Mouse (Mus musculus) forebrain, postnatal 0 days (tissue): ENCODE measurements around the gene Rasgef1b. TPM values are rescaled to one million over a fixed set of nuclear protein-coding genes. Genes with fewer than 3 reads are reported as not detected.

ENCODE experiments used
- ATAC-seq: fragments of 200-750 bp; cut with Nextera tagmentation; 2 replicates; pipeline ENCODE4 v1.8.0; 2017; ENCODE audit warnings: mild to moderate bottlenecking, moderate library complexity
- DNase-seq: peaks from one replicate; pipeline ENCODE4 v3.0.0-alpha.2; 2015
- H3K27ac ChIP-seq: fragments of 300-500 bp; sonication (generic); 2 replicates; pipeline ENCODE4 v1.5.1; 2014; ENCODE audit warnings: low read depth, mild to moderate bottlenecking, antibody characterized with exemption, low read length, moderate library complexity, mixed read lengths
- H3K27me3 ChIP-seq: fragments of 300-500 bp; sonication (generic); 2 replicates; pipeline ENCODE4 v1.6.1; 2014; ENCODE audit warnings: mild to moderate bottlenecking, low read length, mixed read lengths; ENCODE audit not compliant: insufficient read depth
- H3K36me3 ChIP-seq: fragments of 300-500 bp; sonication (generic); 2 replicates; pipeline ENCODE4 v1.6.1; 2014; ENCODE audit warnings: mild to moderate bottlenecking, moderate library complexity; ENCODE audit not compliant: insufficient read depth
- H3K4me1 ChIP-seq: fragments of 300-500 bp; sonication (generic); 2 replicates; pipeline ENCODE4 v1.6.1; 2014; ENCODE audit warnings: antibody characterized with exemption; ENCODE audit not compliant: insufficient read depth
- H3K4me2 ChIP-seq: fragments of 300-500 bp; sonication (generic); 2 replicates; pipeline ENCODE4 v1.6.1; 2014; ENCODE audit warnings: low read depth, mild to moderate bottlenecking, moderate library complexity
- H3K4me3 ChIP-seq: fragments of 300-500 bp; sonication (generic); 2 replicates; pipeline ENCODE4 v1.5.1; 2014; ENCODE audit warnings: low read depth, low read length, mixed read lengths
- H3K9ac ChIP-seq: fragments of 300-500 bp; sonication (generic); 2 replicates; pipeline ENCODE4 v1.6.1; 2014; ENCODE audit warnings: mild to moderate bottlenecking
- H3K9me3 ChIP-seq: fragments of 300-500 bp; sonication (generic); 2 replicates; pipeline ENCODE4 v1.6.1; 2016; ENCODE audit warnings: low read length
- CTCF ChIP-seq: sonication (generic); IDR thresholded peaks from 2 replicates; pipeline ENCODE4 v1.5.1; 2016; ENCODE audit warnings: antibody characterized with exemption, control low read depth, low read depth
- WGBS: fragments of 180-500 bp; shearing (Covaris S2); extraction: QIAGEN DNeasy Blood & Tissue Kit; methylation state at CpG from one replicate; pipeline ENCODE4 v1.1.7; 2014; 5-methylcytosine and 5-hydroxymethylcytosine counted together
- polyA plus RNA-seq: library from polyadenylated mRNA; unstranded; fragments of >200 nt; fragmentation: Nextera tagmentation; extraction: Ambion mirVana; gene quantifications from 2 replicates; pipeline ENCODE4 v1.2.1, GENCODE M21; 2015
- total RNA-seq: library from RNA; depleted of rRNA; stranded (reverse); fragments of >200 nt; gene quantifications from 2 replicates; pipeline ENCODE4 v1.2.3, GENCODE M21; 2014

The Rasgef1b gene
- total and polyA plus RNA-seq, 2 experiments from 2014 or later = 49.6 to 51.0 TPM

DNA sequence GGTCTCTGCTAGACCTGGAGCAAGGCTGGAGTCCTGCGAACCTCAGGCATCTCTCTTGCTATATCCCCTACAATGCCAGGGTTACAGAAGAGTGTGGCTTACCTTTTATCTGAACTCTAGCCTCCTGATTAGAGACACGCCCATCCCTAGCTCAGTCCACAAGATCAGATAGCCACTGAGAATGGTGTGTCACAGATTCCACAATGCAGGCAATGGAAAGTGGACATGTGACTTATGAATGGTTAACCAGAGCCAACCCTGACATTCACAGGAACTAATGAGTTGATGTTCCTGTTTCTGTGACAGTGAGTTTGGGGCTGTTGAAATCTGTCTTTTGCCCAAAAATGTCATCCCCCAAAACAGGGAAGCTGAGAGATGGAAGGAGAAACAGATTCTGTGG lies 401.8 kb downstream of the Rasgef1b start:
- ATAC-seq (no peak), DNase-seq (no peak)

DNA sequence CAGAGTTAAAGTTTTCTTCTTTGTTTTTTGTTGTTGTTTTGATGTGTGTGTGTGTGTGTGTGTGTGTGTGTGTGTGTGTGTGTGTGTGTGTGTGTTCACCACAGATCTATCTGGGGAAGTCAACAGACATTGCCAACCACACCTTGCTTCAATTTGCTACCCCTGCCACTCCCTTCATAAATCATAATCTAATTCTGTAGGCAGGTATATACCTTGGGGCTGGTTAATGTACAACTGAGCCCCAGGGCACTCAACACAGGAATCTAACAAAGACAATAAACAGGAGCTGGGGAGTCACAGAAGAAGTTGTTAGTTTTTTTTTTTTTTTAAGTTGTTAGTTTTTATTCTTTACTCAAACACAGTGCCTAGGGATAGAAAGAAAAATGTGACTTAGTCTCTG lies 403.6 kb downstream of the Rasgef1b start:
- no peak overlapping the region for H3K4me2 ChIP-seq
- DNase-seq (no peak), ATAC-seq (no peak)
- no peak overlapping the region for H3K4me3 ChIP-seq
- H3K9ac ChIP-seq = no peak overlapping the region
- no peaks in the 10 kb centered on the region for H3K36me3 ChIP-seq
- H3K27me3 ChIP-seq = no peaks in the 10 kb centered on the region
- no peaks in the 10 kb centered on the region for H3K4me1 ChIP-seq
- H3K9me3 ChIP-seq = no peaks in the 10 kb centered on the region
- H3K27ac ChIP-seq = no peak overlapping the region
- TF ChIP-seq CTCF = no peak

More for the DNA sequence above, 401.8 kb downstream of the Rasgef1b start:
- no peak overlapping the region for H3K9ac ChIP-seq
- no peaks in the 10 kb centered on the region for H3K9me3 ChIP-seq
- TF ChIP-seq CTCF = no peak
- no peaks in the 10 kb centered on the region for H3K4me1 ChIP-seq
- H3K4me3 ChIP-seq = no peak overlapping the region
- no peaks in the 10 kb centered on the region for H3K27me3 ChIP-seq
- no peaks in the 10 kb centered on the region for H3K36me3 ChIP-seq
- no peak overlapping the region for H3K27ac ChIP-seq
- WGBS = 90% methylated on average over 2 of the region's 2 CpGs
- no peak overlapping the region for H3K4me2 ChIP-seq

DNA sequence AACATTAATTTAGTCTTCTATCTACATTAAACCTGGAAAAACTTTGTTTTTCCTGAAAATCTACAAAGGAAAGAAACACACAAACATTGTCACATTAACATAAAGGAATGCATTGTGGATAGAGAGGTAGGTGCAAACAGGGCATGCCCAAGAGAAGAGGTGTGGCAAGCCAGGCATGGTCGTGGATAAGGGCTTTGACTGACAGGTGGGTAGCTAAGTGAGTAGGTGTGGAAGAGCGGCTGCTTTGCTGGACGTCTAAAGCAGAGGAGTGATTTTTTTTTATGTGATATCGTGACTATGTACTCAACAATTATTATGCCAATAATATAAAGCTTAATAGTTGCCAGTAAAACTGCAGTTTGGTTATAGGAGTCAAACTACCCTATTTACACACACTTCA lies 408.1 kb downstream of the Rasgef1b start:
- no peak overlapping the region for H3K4me2 ChIP-seq

DNA sequence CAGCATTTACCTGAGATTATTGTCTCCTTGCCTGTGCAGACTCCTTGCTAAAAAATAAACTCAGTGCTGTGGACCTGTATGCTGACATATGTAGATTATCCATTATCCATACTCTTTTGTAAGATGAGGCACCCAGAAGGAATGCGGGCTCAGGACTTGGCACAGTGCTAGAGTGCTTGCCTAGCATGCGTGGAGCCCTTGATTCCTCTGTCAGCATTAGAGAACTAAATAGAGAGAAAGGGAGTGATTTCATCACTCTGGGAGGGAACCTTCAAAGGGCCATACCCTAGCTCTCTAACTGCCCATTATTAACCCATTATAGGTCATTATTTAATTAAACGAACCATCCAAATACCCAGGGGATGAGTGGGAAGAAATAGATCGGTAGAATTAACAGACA lies 430.9 kb downstream of the Rasgef1b start:
- Histone ChIP-seq H3K9me3 (no peaks in the 10 kb centered on the region), H3K36me3 (no peaks in the 10 kb centered on the region), H3K27me3 (no peaks in the 10 kb centered on the region), H3K27ac (no peak overlapping the region), H3K4me2 (no peak overlapping the region), H3K4me3 (no peak overlapping the region), H3K4me1 (no peaks in the 10 kb centered on the region), H3K9ac (no peak overlapping the region)
- no peak for TF ChIP-seq CTCF
- ATAC-seq (no peak), DNase-seq (no peak)
- 33% methylated on average over 4 of the region's 4 CpGs for WGBS

More for the DNA sequence above, 408.1 kb downstream of the Rasgef1b start:
- Histone ChIP-seq H3K4me1 (no peaks in the 10 kb centered on the region), H3K36me3 (no peaks in the 10 kb centered on the region), H3K27ac (no peak overlapping the region), H3K9ac (no peak overlapping the region), H3K27me3 (no peaks in the 10 kb centered on the region), H3K9me3 (no peaks in the 10 kb centered on the region), H3K4me3 (no peak overlapping the region)
- DNase-seq = no peak
- 80% methylated on average over 4 of the region's 4 CpGs for WGBS
- TF ChIP-seq CTCF = no peak
- ATAC-seq = no peak

DNA sequence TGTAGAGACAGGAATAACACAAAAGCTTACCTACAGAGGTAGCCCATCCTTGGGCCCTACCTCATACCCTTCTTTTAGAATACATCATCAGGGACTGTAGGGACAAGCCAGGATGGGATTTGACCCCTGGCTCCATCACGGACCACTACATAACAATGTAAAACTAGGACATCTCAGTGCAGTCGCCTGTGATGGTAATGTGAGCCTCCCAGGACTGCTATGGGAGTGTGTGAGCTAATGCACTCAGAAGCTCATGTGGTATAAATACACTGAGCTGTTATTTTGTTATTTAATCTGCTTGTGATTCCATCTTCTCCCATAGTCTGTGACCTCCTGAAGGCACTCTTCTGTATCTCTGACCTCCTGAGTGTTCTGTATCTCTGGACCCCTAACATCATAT lies 432.5 kb downstream of the Rasgef1b start:
- no peak for TF ChIP-seq CTCF
- Histone ChIP-seq H3K9ac (no peak overlapping the region), H3K4me2 (no peak overlapping the region), H3K4me3 (no peak overlapping the region), H3K9me3 (no peaks in the 10 kb centered on the region), H3K4me1 (no peaks in the 10 kb centered on the region), H3K27me3 (no peaks in the 10 kb centered on the region), H3K27ac (no peak overlapping the region), H3K36me3 (no peaks in the 10 kb centered on the region)
- DNase-seq = no peak
- 87% methylated on average over 2 of the region's 2 CpGs for WGBS
- no peak for ATAC-seq

DNA sequence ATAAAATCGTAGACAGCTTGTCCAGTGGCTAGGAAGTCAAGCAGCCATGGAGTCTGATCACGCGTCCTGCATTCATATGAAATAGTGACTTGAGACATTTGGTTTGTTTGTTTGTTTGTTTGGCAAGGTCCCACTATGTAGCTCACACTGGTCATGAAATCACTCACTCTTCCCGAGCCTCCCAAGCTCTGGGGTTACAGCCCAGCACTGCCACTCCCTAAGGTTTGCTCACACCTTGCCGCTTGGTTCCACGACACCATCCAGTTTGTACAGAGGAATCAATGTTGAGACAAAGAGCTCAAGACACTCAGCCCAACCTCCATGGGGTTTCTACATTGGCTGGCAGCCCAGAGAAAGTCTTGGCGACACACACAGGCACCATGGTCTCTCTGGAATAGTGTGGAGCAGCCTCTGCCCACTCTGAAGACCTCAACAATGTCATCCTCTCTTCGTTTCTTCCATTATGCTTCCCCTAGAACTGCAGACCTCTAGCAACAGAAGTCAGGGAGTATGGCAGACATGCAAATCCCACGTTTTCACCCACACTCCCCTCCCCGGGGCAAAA lies 436.5 kb downstream of the Rasgef1b start:
- Histone ChIP-seq H3K4me2 (no peak overlapping the region), H3K4me3 (no peak overlapping the region), H3K9ac (no peak overlapping the region), H3K27me3 (no peaks in the 10 kb centered on the region), H3K36me3 (no peaks in the 10 kb centered on the region), H3K9me3 (no peaks in the 10 kb centered on the region), H3K27ac (no peak overlapping the region), H3K4me1 (no peaks in the 10 kb centered on the region)
- DNase-seq = no peak
- 67% methylated on average over 10 of the region's 10 CpGs for WGBS
- no peak for TF ChIP-seq CTCF
- ATAC-seq = peak; percentile 20

DNA sequence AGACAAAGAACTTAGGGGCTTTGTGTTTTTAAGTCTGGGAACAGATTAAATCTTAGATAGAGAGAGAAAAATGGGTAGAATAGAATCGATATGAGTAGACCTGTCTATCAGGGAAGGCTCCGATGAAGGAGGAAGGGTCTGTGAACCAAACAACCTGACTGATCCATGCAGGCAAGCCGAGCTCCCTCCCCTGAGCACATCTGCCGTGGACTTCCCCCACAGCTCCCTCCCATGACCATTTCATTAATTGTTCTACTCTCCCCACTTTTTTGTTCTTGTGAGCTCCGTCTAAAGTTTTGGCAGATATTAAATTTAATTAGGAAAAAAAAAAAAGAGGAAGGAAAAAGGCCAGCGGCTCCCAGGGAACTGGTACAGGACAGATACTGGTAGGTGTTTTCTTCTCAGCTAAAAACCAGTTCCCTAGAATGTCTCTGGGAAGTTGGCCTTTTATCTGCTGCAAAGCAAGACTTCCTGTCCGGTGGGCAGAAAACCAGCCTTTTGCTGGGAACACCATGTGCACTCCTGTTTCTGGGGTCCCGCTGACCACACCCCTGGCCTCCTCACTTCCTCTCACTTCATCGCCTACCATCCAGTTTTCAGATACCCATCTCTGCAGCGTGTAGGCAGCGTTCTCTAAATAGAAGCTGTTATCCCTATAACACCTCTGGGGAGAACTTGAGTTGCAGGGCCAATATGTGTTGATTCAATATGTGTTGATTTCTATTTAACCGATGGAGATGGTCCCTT lies 437.6 kb downstream of the Rasgef1b start:
- Histone ChIP-seq H3K4me3 (no peak overlapping the region), H3K36me3 (no peaks in the 10 kb centered on the region), H3K9ac (no peak overlapping the region), H3K27ac (no peak overlapping the region), H3K4me1 (no peaks in the 10 kb centered on the region), H3K9me3 (no peaks in the 10 kb centered on the region), H3K4me2 (no peak overlapping the region), H3K27me3 (no peaks in the 10 kb centered on the region)
- ATAC-seq (no peak), DNase-seq (no peak)
- TF ChIP-seq CTCF = no peak
- WGBS = 77% methylated on average over 12 of the region's 12 CpGs
